Mouse (Mus musculus) testis, adult 2 months (tissue): ENCODE measurements around the gene Kif5a. TPM values are rescaled to one million over a fixed set of nuclear protein-coding genes. Genes with fewer than 3 reads are reported as not detected.

Experiments
- H3K27ac ChIP-seq: fragments of 200-500 bp; 2 replicates; pipeline ENCODE4 v1.5.1; 2012; ENCODE audit warnings: low read depth, low read length; ENCODE audit not compliant: control insufficient read depth, insufficient read depth
- H3K27me3 ChIP-seq: fragments of 200-500 bp; 2 replicates; pipeline ENCODE4 v1.6.1; 2012; ENCODE audit warnings: mild to moderate bottlenecking, low read length, moderate library complexity; ENCODE audit not compliant: control insufficient read depth, insufficient read depth
- H3K36me3 ChIP-seq: fragments of 200-500 bp; 2 replicates; pipeline ENCODE4 v1.6.1; 2012; ENCODE audit warnings: mild to moderate bottlenecking, low read length; ENCODE audit not compliant: control insufficient read depth, insufficient read depth
- H3K4me1 ChIP-seq: fragments of 200-500 bp; 2 replicates; pipeline ENCODE4 v1.6.1; 2012; ENCODE audit warnings: low read length; ENCODE audit not compliant: control insufficient read depth, insufficient read depth
- H3K4me3 ChIP-seq: fragments of 200-500 bp; 2 replicates; pipeline ENCODE4 v1.5.1; 2012; ENCODE audit warnings: low read depth, mild to moderate bottlenecking, low read length, moderate library complexity, mixed read lengths; ENCODE audit not compliant: control insufficient read depth
- CTCF ChIP-seq: fragments of 200-500 bp; IDR thresholded peaks from 2 replicates; pipeline ENCODE4 v1.5.1; 2012; ENCODE audit warnings: low read depth, mild to moderate bottlenecking, inconsistent platforms, low read length, moderate library complexity; ENCODE audit not compliant: control insufficient read depth, insufficient read depth, insufficient replicate concordance
- POLR2A ChIP-seq: fragments of 200-500 bp; IDR thresholded peaks from 2 replicates; pipeline ENCODE4 v1.6.1; 2012; ENCODE audit warnings: low read depth, mild to moderate bottlenecking, inconsistent platforms, low read length, moderate library complexity; ENCODE audit not compliant: control insufficient read depth
- polyA plus RNA-seq: library from polyadenylated mRNA; depleted of rRNA; stranded (reverse); fragments of >200 nt; gene quantifications from 2 replicates; pipeline ENCODE4 v1.2.3, GENCODE M21; 2012

The Kif5a gene
- polyA plus RNA-seq, 1 experiment: 3.9 TPM

GRCm38 (mm10) chr10:127287936-127288293 lies 24.8 kb upstream of the Kif5a start:
- TF ChIP-seq CTCF: no peak
- TF ChIP-seq POLR2A: no peak
- Histone ChIP-seq H3K27me3 (no peaks in the 10 kb centered on the region), H3K36me3 (no peaks in the 10 kb centered on the region; the same call in none of the 2 replicates), H3K4me3 (peak overlapping the region; percentile 81), H3K27ac (peak overlapping the region; percentile 84), H3K4me1 (peaks cover 22% of the 10 kb centered on the region)

- Histone ChIP-seq H3K27me3 (no peaks in the 10 kb centered on the region), H3K4me3 (peak overlapping the region; percentile 81), H3K4me1 (peaks cover 22% of the 10 kb centered on the region), H3K27ac (peak overlapping the region; percentile 84), H3K36me3 (no peaks in the 10 kb centered on the region; the same call in none of the 2 replicates)
- no peak for TF ChIP-seq POLR2A
- no peak for TF ChIP-seq CTCF
These were observed 24.3 kb upstream of the Kif5a start for GRCm38 (mm10) chr10:127287271-127287935.

GRCm38 (mm10) chr10:127286730-127287129 lies 23.6 kb upstream of the Kif5a start:
- TF ChIP-seq POLR2A (no peak; the same call in 1 of the 2 replicates), CTCF (no peak)
- H3K4me3 ChIP-seq: peak overlapping the region; percentile 81
- no peaks in the 10 kb centered on the region; the same call in none of the 2 replicates for H3K36me3 ChIP-seq
- H3K4me1 ChIP-seq: peaks cover 22% of the 10 kb centered on the region
- H3K27ac ChIP-seq: no peak overlapping the region
- no peaks in the 10 kb centered on the region for H3K27me3 ChIP-seq

- Histone ChIP-seq H3K36me3 (no peaks in the 10 kb centered on the region; the same call in none of the 2 replicates), H3K27ac (no peak overlapping the region), H3K27me3 (no peaks in the 10 kb centered on the region), H3K4me3 (no peak overlapping the region), H3K4me1 (peaks cover 19% of the 10 kb centered on the region)
- no peak for TF ChIP-seq POLR2A
- TF ChIP-seq CTCF: no peak
These were observed 23.0 kb upstream of the Kif5a start for GRCm38 (mm10) chr10:127286194-127286593.

GRCm38 (mm10) chr10:127285644-127286043 lies 22.5 kb upstream of the Kif5a start:
- Histone ChIP-seq H3K4me3 (no peak overlapping the region), H3K36me3 (no peaks in the 10 kb centered on the region; the same call in none of the 2 replicates), H3K4me1 (peaks cover 19% of the 10 kb centered on the region), H3K27ac (no peak overlapping the region), H3K27me3 (no peaks in the 10 kb centered on the region)
- TF ChIP-seq CTCF: no peak
- no peak for TF ChIP-seq POLR2A

- TF ChIP-seq CTCF (no peak), POLR2A (no peak)
- peaks cover 19% of the 10 kb centered on the region for H3K4me1 ChIP-seq
- H3K27me3 ChIP-seq: no peaks in the 10 kb centered on the region
- H3K4me3 ChIP-seq: no peak overlapping the region
- H3K36me3 ChIP-seq: no peaks in the 10 kb centered on the region; the same call in none of the 2 replicates
- no peak overlapping the region for H3K27ac ChIP-seq
These were observed 21.8 kb upstream of the Kif5a start for GRCm38 (mm10) chr10:127284724-127285500.

GRCm38 (mm10) chr10:127284105-127284622 lies 21.0 kb upstream of the Kif5a start:
- peaks cover 17% of the 10 kb centered on the region for H3K4me1 ChIP-seq
- TF ChIP-seq CTCF (no peak), POLR2A (no peak)
- no peaks in the 10 kb centered on the region; the same call in none of the 2 replicates for H3K36me3 ChIP-seq
- no peak overlapping the region for H3K27ac ChIP-seq
- no peak overlapping the region for H3K4me3 ChIP-seq
- no peaks in the 10 kb centered on the region for H3K27me3 ChIP-seq
